Mouse (Mus musculus) forebrain, embryonic 12.5 days (tissue): ENCODE measurements at regions not wholly inside any gene's neighbourhood (a gene's known extent, or its start where the extent isn't known, plus 50 kb on each side); places are given as distances from the start of the nearest gene placed in this dataset.
"Not testable (repeated sequence)": the region's sequence is repeated elsewhere in the genome, so short reads cannot be mapped to it uniquely, and the experiment has no call there.

ENCODE experiments used
- ATAC-seq: fragments of 200-750 bp; cut with Nextera tagmentation; 2 replicates; pipeline ENCODE4 v1.8.0; 2017; ENCODE audit warnings: moderate TSS enrichment; ENCODE audit not compliant: low FRiP score
- H3K27ac ChIP-seq: fragments of 300-500 bp; sonication (generic); 2 replicates; pipeline ENCODE4 v1.5.1; 2016; ENCODE audit warnings: mild to moderate bottlenecking
- H3K27me3 ChIP-seq: fragments of 300-500 bp; sonication (generic); 2 replicates; pipeline ENCODE4 v1.6.1; 2016; ENCODE audit warnings: mild to moderate bottlenecking
- H3K36me3 ChIP-seq: fragments of 300-500 bp; sonication (generic); replicated peaks from 2 replicates; pipeline ENCODE4 v1.6.1; 2016; ENCODE audit warnings: mild to moderate bottlenecking
- H3K4me1 ChIP-seq: fragments of 300-500 bp; sonication (generic); 2 replicates; pipeline ENCODE4 v1.6.1; 2016
- H3K4me2 ChIP-seq: fragments of 300-500 bp; sonication (generic); 2 replicates; pipeline ENCODE4 v1.6.1; 2016; ENCODE audit warnings: mild to moderate bottlenecking, moderate library complexity
- H3K4me3 ChIP-seq: fragments of 300-500 bp; sonication (generic); replicated peaks from 2 replicates; pipeline ENCODE4 v1.5.1; 2016; ENCODE audit warnings: mild to moderate bottlenecking
- H3K9ac ChIP-seq: fragments of 300-500 bp; sonication (generic); 2 replicates; pipeline ENCODE4 v1.6.1; 2016; ENCODE audit warnings: mild to moderate bottlenecking
- H3K9me3 ChIP-seq: fragments of 300-500 bp; sonication (generic); 2 replicates; pipeline ENCODE4 v1.6.1; 2016
- WGBS: fragments of 180-500 bp; shearing (Covaris S2); methylation state at CpG from one replicate; pipeline ENCODE4 v1.1.7; 2016; 5-methylcytosine and 5-hydroxymethylcytosine counted together

- 6% methylated on average over 33 of the region's 45 CpGs for WGBS
- H3K4me1 ChIP-seq, H3K36me3 ChIP-seq, ATAC-seq, H3K4me2 ChIP-seq, H3K27ac ChIP-seq, H3K9ac ChIP-seq, H3K27me3 ChIP-seq: not testable (repeated sequence)
- peaks cover 10% of the 10 kb centered on the region for H3K9me3 ChIP-seq
- 0 out of 2 replicates have a peak overlapping the region, but pooled peaks have one; percentile 4 for H3K4me3 ChIP-seq
Observed at GRCm38 (mm10) chr12:22030717-22031116, 613.3 kb upstream of the Ywhaq start.

GRCm38 (mm10) chr12:22030263-22030662 is 612.8 kb upstream of the Ywhaq start:
- H3K9ac ChIP-seq, H3K27ac ChIP-seq, H3K4me3 ChIP-seq, H3K4me1 ChIP-seq, H3K4me2 ChIP-seq, H3K36me3 ChIP-seq, ATAC-seq, H3K27me3 ChIP-seq: not testable (repeated sequence)
- peaks cover 10% of the 10 kb centered on the region for H3K9me3 ChIP-seq
- 9% methylated on average over 37 of the region's 45 CpGs for WGBS
